Mouse (Mus musculus): ENCODE data around the gene Gm12695.

Gene Gm12695

GRCm38 (mm10) chr4:96785086-96785485, at the start of gene Gm12695:
Gene Gm12695, minus strand, starts transcription at chr4:96785186.
- ATAC-seq (ENCODE audit: insufficient number of reproducible peaks, low FRiP score, low TSS enrichment), result no peak

- ATAC-seq (ENCODE audit: insufficient number of reproducible peaks, low FRiP score, low TSS enrichment), result no peak
These were observed 40.6 kb upstream of the Gm12695 start for GRCm38 (mm10) chr4:96825540-96826045.

GRCm38 (mm10) chr4:96806824-96807808, 22.1 kb upstream of the Gm12695 start:
- no peak for ATAC-seq (ENCODE audit: insufficient number of reproducible peaks, low FRiP score, low TSS enrichment)

DNA sequence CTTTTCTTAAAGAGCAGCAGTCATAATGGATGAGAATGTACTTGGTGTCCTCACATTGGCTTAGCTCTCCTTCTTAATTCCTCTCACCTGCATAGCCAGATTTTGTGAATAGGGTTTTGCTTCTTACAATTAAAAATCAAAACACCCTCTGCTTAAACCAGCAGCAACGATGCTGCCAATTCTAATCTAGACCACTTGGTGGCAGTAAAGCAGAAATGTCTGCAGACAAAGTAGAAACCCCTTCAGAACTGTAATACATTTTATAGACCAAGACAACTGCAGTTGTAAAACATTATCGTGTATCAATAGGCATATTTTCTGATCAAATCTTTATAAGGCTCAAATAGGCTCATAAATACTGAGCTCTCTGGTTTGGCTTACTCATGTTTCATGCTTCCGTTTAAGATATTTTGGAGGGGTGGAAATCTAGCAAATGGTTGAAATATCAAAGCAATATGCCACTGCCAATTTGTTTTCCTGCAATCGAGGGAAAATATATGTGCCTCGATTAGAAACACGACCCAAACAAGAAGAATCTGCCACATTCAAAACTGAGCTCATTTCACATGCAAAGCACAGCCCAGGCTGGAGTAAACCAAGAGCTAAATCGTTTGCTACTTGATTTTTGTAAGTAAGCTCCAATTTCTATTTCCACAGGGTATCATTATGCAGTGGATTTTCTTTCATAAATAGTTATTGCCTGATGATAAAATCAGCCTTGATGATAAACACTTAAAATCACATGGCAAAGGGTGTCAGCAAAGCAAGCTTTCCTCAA, 14.6 kb upstream of the Gm12695 start:
- no peak for ATAC-seq (ENCODE audit: insufficient number of reproducible peaks, low FRiP score, low TSS enrichment)

DNA sequence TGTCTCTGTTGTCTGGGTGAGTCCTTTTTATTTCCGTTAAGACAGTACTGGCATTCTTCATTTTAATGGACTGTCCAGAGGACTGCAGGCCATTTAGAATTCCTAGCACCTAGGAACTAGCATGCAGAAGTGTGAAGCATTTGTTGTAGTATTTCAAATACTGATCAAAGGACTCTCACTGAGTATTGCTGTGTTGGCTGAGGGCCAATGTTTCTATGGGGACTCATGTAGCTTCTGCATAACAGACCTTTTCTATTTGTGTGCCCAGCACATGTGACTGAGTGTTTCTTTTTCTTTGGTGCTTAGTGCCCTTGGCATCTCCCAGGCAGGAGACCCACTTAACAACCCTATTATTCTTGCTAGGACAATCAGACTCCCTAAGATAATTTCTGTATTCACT, 12.6 kb upstream of the Gm12695 start:
- ATAC-seq (ENCODE audit: insufficient number of reproducible peaks, low FRiP score, low TSS enrichment), result no peak

- ATAC-seq (ENCODE audit: insufficient number of reproducible peaks, low FRiP score, low TSS enrichment), result no peak
These were observed 6.3 kb upstream of the Gm12695 start for GRCm38 (mm10) chr4:96791301-96791700.

DNA sequence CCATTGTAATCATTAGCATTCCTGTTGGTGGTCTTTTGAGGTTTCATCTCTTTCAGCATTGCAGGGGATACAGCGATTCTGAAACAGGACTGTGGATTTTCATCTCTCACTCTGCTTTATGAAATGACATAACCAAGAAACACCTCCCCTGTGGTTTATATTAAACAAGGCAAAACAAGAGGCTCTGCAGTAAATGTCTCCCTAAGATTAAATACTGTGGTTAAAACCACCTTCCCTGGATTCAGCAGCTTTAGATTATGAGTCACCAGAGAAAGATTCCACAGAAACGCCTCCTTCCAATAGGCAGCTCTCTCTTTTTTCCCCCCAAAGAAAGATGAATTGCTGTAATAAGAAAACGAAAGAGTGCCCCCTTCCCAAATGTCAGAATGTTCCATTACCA, 4.9 kb upstream of the Gm12695 start:
- no peak for ATAC-seq (ENCODE audit: insufficient number of reproducible peaks, low FRiP score, low TSS enrichment)

- ATAC-seq (ENCODE audit: insufficient number of reproducible peaks, low FRiP score, low TSS enrichment), result no peak
These were observed 1.6 kb upstream of the Gm12695 start for GRCm38 (mm10) chr4:96786610-96787009.

GRCm38 (mm10) chr4:96772966-96773566, 11.9 kb downstream of the Gm12695 start:
- peak; percentile 87 for ATAC-seq (ENCODE audit: insufficient number of reproducible peaks, low FRiP score, low TSS enrichment)

DNA sequence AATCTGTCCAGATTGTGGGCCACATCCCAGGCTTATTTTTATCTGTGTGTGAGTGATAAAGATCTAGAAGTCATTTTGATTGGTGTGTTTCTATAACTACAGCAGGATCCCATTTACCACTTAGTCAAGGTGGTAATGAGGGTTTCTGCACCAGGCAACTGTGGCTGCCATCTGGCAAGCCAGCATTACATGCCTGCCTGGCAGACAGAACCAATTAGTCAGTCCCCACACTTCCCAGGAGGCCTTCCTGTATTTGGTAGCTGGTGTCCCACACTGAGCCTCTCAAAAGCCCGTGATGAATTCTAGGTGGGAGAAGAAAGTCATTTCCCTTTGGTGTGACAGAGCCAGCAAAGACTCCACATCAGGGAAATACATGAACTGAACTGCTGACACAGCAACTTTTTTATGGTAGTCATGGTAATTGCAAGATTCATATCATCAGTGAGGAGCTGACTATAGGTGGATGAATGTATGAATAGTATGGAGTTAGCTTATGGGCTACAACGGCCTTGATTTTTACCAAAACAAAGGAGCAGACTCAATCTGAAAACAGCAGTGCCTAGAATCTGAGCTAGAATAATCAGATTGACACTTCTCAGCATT, 18.5 kb downstream of the Gm12695 start:
- ATAC-seq (ENCODE audit: insufficient number of reproducible peaks, low FRiP score, low TSS enrichment), result peak; percentile 45; the same call in 1 of the 2 replicates

DNA sequence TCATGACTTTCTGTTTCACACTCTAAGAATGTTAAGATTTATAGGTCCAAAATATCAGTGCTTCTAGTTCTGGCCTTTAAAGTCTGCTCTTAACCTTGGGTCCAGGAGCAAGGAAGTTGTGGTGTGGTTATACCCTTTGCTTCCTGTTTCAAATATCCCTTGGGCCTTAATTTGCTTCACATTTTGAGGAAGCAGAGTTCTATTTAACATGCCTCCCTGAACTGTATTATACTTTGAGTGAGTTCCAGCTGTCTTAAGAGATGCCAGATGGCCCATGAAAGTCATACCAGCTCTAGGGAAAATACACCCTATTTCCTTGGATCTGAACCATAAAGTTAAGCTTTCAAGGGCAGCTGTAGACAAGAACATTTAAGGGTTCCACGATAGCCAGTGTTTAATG, 33.0 kb downstream of the Gm12695 start:
- no peak for ATAC-seq (ENCODE audit: insufficient number of reproducible peaks, low FRiP score, low TSS enrichment)

DNA sequence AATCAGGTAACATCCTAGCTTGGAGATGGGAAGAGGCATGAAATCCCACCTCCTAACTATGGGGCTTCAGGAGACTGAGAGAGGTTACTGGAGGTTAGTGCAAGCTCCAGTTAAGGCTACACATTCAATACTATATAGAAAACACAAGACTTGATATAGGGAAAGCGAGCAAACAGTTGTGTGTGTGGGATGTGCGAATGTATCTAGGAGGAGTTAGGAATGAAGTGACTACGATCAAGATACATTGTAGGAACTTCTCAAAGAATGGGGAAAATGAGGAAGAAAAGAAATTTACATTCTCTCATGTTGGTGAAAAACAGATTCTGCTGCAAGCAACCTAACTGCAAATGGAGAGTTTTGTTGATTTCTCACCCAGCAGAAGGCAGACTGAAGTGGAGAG, 44.5 kb downstream of the Gm12695 start:
- ATAC-seq (ENCODE audit: insufficient number of reproducible peaks, low FRiP score, low TSS enrichment), result no peak

DNA sequence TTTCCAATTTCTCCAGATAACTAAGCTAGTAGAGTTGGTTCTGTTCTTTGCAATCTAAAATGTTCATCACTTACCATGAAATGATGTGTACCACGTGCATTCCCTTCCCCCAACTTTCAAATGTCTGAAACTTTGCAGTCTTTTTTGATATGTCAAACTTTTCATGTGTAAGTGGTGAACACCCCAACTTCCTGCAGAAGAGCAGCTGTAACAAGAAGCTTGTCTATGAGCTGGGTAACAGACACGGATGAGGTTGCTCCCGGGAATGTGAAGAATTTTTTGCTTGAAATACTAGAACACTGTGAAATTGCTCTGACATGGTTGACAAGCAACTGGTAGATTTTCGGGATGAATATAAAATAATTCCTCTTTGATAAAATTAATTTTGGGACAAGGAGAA, 55.7 kb downstream of the Gm12695 start:
- ATAC-seq (ENCODE audit: insufficient number of reproducible peaks, low FRiP score, low TSS enrichment), result no peak

DNA sequence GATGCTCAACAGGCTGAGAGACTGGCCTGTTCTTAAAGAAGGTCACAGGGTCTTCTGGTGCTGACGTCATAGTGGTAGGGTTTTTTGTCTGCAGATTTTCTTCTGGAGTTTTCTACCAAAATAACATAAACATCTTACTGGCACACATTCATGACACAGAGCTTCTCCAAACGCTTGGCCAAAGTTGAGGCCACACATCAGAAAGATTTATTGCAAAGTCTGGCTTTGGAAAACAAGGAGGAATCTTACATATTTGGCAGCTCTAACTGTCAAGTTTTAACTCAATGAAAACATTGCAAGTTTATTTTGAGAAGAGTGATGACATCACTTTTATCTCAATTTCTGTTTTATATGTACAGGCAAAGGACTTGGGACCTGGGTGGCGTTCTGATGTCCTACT, 56.8 kb downstream of the Gm12695 start:
- no peak for ATAC-seq (ENCODE audit: insufficient number of reproducible peaks, low FRiP score, low TSS enrichment)

- no peak for ATAC-seq (ENCODE audit: insufficient number of reproducible peaks, low FRiP score, low TSS enrichment)
These were observed 59.5 kb downstream of the Gm12695 start for GRCm38 (mm10) chr4:96725415-96726055.

- ATAC-seq (ENCODE audit: insufficient number of reproducible peaks, low FRiP score, low TSS enrichment), result no peak
These were observed 62.7 kb downstream of the Gm12695 start for GRCm38 (mm10) chr4:96722301-96722700.

DNA sequence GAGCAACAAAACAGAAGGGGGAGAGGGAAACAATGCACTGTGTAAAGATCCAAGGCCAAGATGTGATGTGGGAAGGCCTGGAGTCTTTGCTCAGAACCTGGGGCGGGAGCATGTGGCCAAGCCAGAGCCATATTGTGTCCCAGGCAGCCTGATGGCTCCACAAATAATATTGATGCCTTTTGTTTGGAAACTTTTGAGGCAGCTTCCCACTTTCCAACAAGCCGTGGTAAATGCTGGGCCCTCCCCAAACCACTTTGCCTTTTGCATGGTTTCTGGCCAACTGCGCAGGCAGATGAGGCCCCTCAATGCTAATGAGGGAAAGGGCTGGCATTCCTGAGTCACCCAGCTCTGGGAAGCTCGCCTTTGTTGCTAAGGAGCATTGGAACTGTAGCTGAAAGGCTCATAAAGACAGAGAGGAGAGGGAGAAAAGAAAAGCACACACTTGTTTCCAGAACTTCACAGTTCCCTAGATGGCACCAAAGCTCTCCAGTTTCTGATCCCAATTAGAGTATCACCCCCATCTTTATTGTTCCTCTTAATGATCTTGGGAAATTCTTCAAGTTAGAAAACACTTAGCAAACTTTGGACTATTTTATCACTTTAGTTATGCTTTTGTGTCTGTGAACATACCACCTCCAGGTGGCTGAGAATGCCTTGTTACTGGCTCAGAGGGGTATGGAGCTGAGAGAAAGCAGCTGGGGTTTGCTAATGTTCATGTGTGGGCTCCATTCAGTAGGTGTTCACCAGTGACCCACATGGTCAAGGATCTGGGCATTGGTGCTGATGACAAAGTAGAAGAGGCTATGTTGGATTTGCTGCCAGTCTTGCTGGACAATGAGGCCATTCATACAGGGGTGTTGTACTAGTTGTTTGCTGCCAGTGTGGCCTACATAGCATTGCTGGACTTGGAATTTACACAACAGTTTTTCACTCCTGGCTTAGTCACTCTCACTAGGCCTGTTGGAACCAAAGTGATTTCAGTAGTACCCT, 65.7 kb downstream of the Gm12695 start:
- ATAC-seq (ENCODE audit: insufficient number of reproducible peaks, low FRiP score, low TSS enrichment), result peak; percentile 40; the same call in 1 of the 2 replicates

- no peak for ATAC-seq (ENCODE audit: insufficient number of reproducible peaks, low FRiP score, low TSS enrichment)
These were observed 66.5 kb downstream of the Gm12695 start for GRCm38 (mm10) chr4:96718503-96718902.
